Mouse (Mus musculus) cerebellum, adult 2 months (tissue): ENCODE measurements around the gene AC124108.1.

Experiments
- CTCF ChIP-seq: fragments of 200-500 bp; IDR thresholded peaks from 2 replicates; pipeline ENCODE4 v1.5.1; 2011; ENCODE audit warnings: low read depth, mild to moderate bottlenecking, control low read depth, low read length, moderate library complexity, borderline replicate concordance; ENCODE audit not compliant: insufficient read depth
- POLR2A ChIP-seq: fragments of 200-500 bp; IDR thresholded peaks from 2 replicates; pipeline ENCODE4 v1.6.1; 2011; ENCODE audit warnings: low read length, control low read depth, borderline replicate concordance; ENCODE audit not compliant: insufficient read depth

DNA sequence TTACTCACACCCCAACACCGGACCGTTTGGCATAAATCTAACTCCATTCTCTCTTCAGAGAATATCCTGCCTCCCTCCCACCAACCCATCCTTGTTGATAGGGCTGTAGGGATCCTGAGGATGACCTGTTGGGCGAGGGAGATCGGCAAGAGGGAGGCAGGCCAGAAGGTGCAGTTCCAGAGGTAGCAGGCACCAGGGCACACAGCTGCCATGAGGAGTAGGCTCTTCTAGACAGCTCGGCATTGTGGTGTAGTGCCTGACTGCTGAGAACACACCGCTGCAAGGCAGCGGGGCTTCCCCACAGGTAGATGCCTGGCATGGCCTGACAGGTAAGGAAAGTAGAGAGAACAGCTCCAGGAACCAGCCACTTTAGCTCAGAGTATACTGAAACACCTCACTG is 33.4 kb upstream of the AC124108.1 start:
- no peak for TF ChIP-seq CTCF
- TF ChIP-seq POLR2A, result no peak
